Mouse (Mus musculus) left cerebral cortex, adult 2 months (tissue): ENCODE data around the gene Tmem236. TPM values are rescaled to one million over a fixed set of nuclear protein-coding genes. Genes with fewer than 3 reads are reported as not detected.
"Not testable (repeated sequence)": the region's sequence is repeated elsewhere in the genome, so short reads cannot be mapped to it uniquely, and the experiment has no call there.

Source experiments
- DNase-seq, 2 experiments: peaks; one replicate each; pipeline ENCODE4 v3.0.0; 2021 to 2022; ENCODE audit warnings: low spot score in 2 of 2, mixed read lengths in 1 of 2; ENCODE audit errors: extremely low spot score in 1 of 2
- H3K27ac ChIP-seq: fragments of 200-600 bp; 2 replicates; pipeline ENCODE4 v1.8.1; 2022
- H3K4me3 ChIP-seq: fragments of 200-600 bp; 2 replicates; pipeline ENCODE4 v1.8.1; 2022
- CTCF ChIP-seq: fragments of 200-600 bp; IDR thresholded peaks from 2 replicates; pipeline ENCODE4 v1.8.1; 2022; ENCODE audit warnings: antibody characterized with exemption, mild to moderate bottlenecking, moderate library complexity
- intact Hi-C: fragments of 180-260 bp; cut with DNase I; formaldehyde crosslinking; loops from one replicate; pipeline ENCODE4 v1.15.1; 2025
- total RNA-seq, 2 experiments: library from RNA; stranded (reverse); gene quantifications; 2 replicates each; pipeline ENCODE4 v1.2.3; 2021

Gene Tmem236
- total RNA-seq, 2 experiments from 2014 or later = 0.12 to 0.18 TPM

- TF ChIP-seq CTCF = no peak
- Histone ChIP-seq H3K4me3 (no peak overlapping the region), H3K27ac (no peak overlapping the region)
- DNase-seq = no peak
- intact Hi-C loops = loop anchor here (2.0 to 5.0 kb wide), 2 partner anchors 133 to 544 kb away; no protein-coding TSS in a partner anchor
These were observed 15.3 kb upstream of the Tmem236 start for GRCm38 (mm10) chr2:14159047-14159446.

DNA sequence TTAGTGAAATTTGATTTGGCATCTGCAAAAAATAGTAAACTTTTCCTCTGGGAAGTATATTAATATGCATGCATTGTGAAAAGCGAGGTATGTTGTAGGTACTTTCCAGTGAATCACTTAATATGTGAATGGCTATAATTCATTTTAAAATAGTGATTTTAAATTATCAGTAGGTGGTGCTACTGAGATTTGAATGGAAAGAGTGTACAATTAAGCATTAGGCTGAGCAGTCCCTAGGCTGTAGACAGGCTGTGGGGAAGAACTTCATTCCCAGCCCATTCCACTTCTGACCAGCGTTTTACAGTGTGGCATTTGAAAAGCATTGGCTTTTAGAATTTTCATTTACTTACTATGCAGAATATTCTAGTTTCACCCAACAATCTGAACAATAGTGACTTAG is 14.6 kb upstream of the Tmem236 start:
- Histone ChIP-seq H3K27ac (no peak overlapping the region), H3K4me3 (no peak overlapping the region)
- intact Hi-C loops = loop anchor here (2.0 to 5.0 kb wide), 2 partner anchors 133 to 543 kb away; no protein-coding TSS in a partner anchor
- peak; percentile 33 for TF ChIP-seq CTCF
- no peak for DNase-seq

DNA sequence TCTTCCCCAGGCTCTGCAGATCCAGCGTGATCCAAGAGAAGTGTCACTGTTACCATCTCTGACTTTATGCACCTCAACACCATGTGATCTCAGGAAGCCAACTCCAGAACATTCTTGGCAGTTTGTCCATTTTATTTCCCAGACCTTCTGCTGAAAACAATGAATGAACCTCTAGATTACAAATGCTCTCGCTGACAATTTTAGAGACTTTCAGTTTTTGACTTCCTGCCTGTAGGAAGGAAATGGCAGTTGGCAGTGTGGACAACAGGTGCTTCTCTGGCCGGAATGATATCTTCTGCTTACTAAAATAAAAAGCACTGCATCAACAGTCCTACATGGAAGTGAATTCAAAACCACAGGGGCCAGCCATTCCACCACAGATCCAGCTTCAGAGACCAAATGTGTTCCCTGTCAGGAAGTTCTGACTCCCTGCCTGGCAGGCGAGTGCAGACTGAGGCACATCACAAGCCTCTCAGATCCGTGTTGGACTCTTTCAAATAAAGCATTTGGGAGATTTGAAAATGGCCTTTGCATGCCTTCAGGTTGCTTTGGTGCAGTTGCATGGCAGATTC is 9.8 kb upstream of the Tmem236 start:
- intact Hi-C loops = no loop called here
- no peak for DNase-seq
- H3K27ac ChIP-seq = no peak overlapping the region
- no peak for TF ChIP-seq CTCF
- H3K4me3 ChIP-seq = no peak overlapping the region

DNA sequence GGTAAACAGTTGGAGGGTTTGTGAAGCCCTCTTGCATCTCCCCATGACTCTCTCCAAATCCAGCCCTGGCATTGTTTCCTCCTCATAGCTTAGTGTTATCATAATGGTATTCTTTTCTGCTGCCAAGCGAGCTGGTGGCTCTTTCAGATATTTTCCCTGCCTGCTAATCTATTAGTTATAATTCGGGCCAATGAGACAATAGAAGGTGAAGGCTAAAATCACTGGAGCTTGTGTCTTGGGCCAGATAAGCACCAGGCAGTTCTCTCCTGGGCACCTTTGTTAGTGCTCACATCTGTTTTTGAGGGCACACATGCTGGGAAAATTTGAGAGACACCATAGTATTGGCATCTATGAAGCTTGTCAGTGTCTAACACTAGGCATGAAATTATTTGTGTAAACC is 9.3 kb upstream of the Tmem236 start:
- intact Hi-C loops = no loop called here
- no peak for TF ChIP-seq CTCF
- Histone ChIP-seq H3K27ac (no peak overlapping the region), H3K4me3 (no peak overlapping the region)
- DNase-seq = no peak

GRCm38 (mm10) chr2:14165618-14166344 is 8.5 kb upstream of the Tmem236 start:
- DNase-seq = no peak
- intact Hi-C loops = no loop called here
- no peak overlapping the region for H3K27ac ChIP-seq
- H3K4me3 ChIP-seq = no peak overlapping the region
- no peak for TF ChIP-seq CTCF

DNA sequence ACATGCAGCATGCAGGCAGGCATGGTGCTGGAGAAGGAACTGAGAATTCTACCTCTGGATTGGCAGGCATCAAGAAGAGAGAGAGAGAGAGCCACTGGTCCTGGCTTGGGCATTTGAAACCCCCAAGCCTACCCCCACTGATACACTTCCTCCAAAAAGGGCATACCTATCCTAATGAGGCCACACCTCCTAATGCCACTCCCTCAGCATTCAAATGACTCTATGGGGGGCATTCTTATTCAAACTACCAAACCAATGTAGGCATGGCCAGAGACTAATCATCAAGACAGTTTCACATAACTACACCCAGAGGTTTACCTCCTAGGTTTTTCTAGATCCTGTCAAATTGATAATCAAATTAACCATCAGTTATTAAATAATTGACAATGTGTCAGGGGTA is 6.6 kb upstream of the Tmem236 start:
- DNase-seq = no peak
- no peak overlapping the region for H3K27ac ChIP-seq
- intact Hi-C loops = no loop called here
- TF ChIP-seq CTCF = no peak
- H3K4me3 ChIP-seq = no peak overlapping the region

DNA sequence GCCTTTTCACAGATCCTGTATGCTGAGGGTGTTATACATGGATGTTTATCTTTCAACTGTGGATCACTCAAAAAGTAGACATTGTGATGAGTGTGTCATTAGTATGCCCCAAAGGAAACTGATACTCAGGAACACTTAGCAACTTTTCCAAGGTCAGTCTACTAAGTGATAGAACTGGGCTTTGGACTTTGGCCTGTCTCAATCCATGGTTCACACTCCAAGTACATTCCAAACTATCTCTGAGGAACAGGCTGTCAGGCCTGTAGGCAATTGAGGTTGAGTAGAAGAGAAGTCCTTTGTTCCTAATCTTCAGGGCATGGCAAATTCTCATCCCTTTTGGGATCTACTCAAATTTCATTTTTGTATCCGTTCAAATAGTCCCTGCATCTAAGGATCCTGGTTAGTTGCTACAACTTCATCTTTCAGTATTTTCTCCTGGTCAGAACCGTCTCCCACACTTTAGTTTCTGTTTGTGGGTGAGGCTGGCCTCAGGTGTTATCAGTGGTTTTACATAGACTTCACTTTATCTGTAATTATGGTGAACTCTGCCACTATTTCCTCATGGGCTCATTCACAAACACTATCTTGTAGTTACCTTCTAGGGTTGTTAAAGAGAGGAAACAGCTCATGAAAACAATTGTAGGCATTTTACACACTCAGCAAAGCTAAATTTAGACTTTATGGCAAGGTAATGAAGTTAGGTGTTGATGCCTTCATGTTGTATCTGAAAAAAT is 2.3 kb downstream of the Tmem236 start:
- no peak for TF ChIP-seq CTCF
- DNase-seq = no peak
- H3K27ac ChIP-seq = no peak overlapping the region
- intact Hi-C loops = no loop called here
- no peak overlapping the region for H3K4me3 ChIP-seq

GRCm38 (mm10) chr2:14184375-14184774 is 10.1 kb downstream of the Tmem236 start:
- intact Hi-C loops = no loop called here
- TF ChIP-seq CTCF = no peak
- H3K4me3 ChIP-seq = no peak overlapping the region

DNA sequence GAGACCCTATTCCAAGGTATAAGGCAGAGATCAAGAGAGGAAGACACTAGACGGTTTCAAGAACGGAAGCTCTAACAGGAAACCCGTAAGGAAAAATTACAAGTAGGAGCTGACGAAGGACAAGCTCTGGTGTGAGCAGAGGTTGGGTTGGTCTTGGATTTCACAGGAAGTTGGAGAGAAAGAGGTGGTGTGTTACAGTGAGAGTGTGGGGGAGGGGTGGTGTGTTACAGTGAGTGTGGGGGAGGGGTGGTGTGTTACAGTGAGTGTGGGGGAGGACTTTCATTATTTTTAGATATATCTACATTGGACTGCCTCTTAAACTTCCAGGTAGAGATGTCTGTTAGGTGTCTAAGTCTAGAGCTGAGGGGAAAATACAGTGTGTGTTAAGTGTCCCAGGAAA is 16.4 kb downstream of the Tmem236 start:
- H3K27ac ChIP-seq = no peak overlapping the region
- intact Hi-C loops = no loop called here
- H3K4me3 ChIP-seq = no peak overlapping the region
- DNase-seq = no peak
- no peak for TF ChIP-seq CTCF

More at GRCm38 (mm10) chr2:14184375-14184774, 10.1 kb downstream of the Tmem236 start:
- no peak for DNase-seq
- H3K27ac ChIP-seq = no peak overlapping the region

GRCm38 (mm10) chr2:14191601-14192000 is 17.3 kb downstream of the Tmem236 start:
- intact Hi-C loops = no loop called here
- H3K4me3 ChIP-seq = no peak overlapping the region
- no peak for DNase-seq
- H3K27ac ChIP-seq = no peak overlapping the region
- TF ChIP-seq CTCF = no peak

DNA sequence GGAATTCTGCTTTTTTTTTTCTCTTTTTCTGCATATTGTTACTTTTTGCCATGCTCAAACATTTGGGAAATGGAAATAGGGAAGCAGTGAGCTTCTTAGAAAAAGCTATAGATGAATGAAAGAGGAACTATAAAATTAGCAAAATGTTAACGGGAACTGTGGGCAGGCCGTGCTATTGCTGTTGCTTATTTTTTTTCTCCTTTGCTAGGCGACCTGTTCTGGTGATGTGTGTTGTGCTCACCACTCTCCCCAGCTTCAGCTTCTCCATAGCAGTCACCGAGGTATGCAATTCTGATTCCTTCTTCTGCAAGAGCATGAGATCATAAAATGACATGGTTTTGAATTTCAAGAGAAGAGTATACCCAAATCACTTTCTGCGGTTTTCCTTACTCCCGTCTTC is 17.7 kb downstream of the Tmem236 start:
- DNase-seq = no peak
- intact Hi-C loops = no loop called here
- no peak for TF ChIP-seq CTCF
- Histone ChIP-seq H3K4me3 (no peak overlapping the region), H3K27ac (no peak overlapping the region)

GRCm38 (mm10) chr2:14198325-14198903 is 24.1 kb downstream of the Tmem236 start:
- intact Hi-C loops = not testable (repeated sequence)

More at GRCm38 (mm10) chr2:14198325-14198903, 24.1 kb downstream of the Tmem236 start:
- not testable (repeated sequence) for H3K27ac ChIP-seq, H3K4me3 ChIP-seq, DNase-seq
